Mouse (Mus musculus): ENCODE measurements around the gene Cd28. TPM values are rescaled to one million over a fixed set of nuclear protein-coding genes. Genes with fewer than 3 reads are reported as not detected.

The Cd28 gene
- total and polyA plus RNA-seq, 3 experiments, result not detected

DNA sequence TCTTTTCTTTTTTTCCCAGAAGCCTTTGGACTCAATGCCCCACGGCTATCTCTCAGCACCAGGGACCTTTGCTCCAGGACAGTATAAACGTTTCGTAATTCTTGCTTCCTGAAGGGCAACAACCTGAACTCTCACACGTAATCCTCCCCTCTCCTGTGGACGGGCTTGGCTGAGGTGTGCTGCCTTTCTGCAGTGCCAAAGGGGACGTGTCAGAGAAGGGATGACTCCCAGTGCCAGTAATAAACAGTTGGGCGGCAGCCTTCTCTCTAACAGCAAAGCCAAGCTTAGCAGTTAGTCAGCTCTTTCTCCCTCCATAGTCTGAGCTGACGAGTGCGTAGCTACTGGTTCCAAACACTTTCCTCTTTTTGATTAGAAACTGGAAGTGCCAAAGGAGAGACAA is 47.6 kb upstream of the Cd28 start:
- DNase-seq (ENCODE audit: low read depth, low spot score), result no peak
- Histone ChIP-seq H3K9me3 (replicated peaks; ENCODE audit: insufficient read depth, low read length) (no peaks in the 10 kb centered on the region), H3K36me3 (ENCODE audit: control insufficient read depth in 1 of 2, insufficient read depth in 2 of 2, low read length in 2 of 2) (no peaks in the 10 kb centered on the region), H3K79me2 (ENCODE audit: control insufficient read depth, insufficient read depth, low read length, poor library complexity) (no peaks in the 10 kb centered on the region), H3K9ac (ENCODE audit: control insufficient read depth, low read depth, low read length, poor library complexity, severe bottlenecking) (no peak overlapping the region), H3K4me3 (ENCODE audit: control insufficient read depth in 1 of 2, insufficient read depth in 1 of 2, low read depth in 2 of 2, low read length in 2 of 2) (no peak overlapping the region), H3K27me3 (ENCODE audit: control insufficient read depth in 1 of 2, insufficient read depth in 2 of 2, low read length in 2 of 2) (no peaks in the 10 kb centered on the region; a peak in 1 of 4 replicates), H3K4me1 (ENCODE audit: control insufficient read depth in 1 of 2, insufficient read depth in 2 of 2, low read length in 2 of 2) (no peaks in the 10 kb centered on the region), H3K27ac (ENCODE audit: control insufficient read depth, low read depth, low read length) (no peak overlapping the region)
- TF ChIP-seq CHD2 (IDR thresholded peaks at IDR 0.05; ENCODE audit: low read length) (no peak), ZC3H11A (IDR thresholded peaks at IDR 0.05; ENCODE audit: low read depth, low read length) (no peak), POLR2AphosphoS2 (IDR thresholded peaks at IDR 0.05; ENCODE audit: low read length) (no peak), HCFC1 (IDR thresholded peaks at IDR 0.05; ENCODE audit: low read depth, low read length) (no peak), SIN3A (IDR thresholded peaks at IDR 0.05; ENCODE audit: low read length) (no peak), MAZ (IDR thresholded peaks at IDR 0.05; ENCODE audit: low read depth, low read length) (no peak), RAD21 (IDR thresholded peaks at IDR 0.05; ENCODE audit: low read depth, low read length) (no peak), USF2 (IDR thresholded peaks at IDR 0.05; ENCODE audit: borderline replicate concordance in 1 of 2, insufficient read depth in 1 of 2, low read depth in 1 of 2, low read length in 2 of 2) (no peak)

DNA sequence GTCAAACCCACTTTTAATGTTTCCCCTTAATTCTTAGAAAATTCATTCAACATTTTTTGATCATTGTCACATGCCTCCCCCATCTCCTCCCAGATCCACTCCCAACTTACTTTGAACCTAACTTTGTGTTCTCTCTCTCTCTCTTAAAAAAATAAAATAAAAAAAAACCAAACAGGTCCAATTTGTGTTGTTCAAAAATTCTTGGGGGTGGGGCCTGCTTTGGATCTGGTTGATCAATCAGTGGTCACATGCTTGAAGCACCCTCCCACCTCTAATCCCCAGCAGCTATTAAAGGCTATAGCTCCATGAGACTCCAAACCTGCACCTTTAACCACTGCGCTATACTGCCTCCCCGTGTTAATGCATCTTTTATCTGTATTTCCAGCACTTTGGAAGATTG is 46.9 kb upstream of the Cd28 start:
- Histone ChIP-seq H3K4me3 (ENCODE audit: control insufficient read depth in 1 of 2, insufficient read depth in 1 of 2, low read depth in 2 of 2, low read length in 2 of 2) (no peak overlapping the region), H3K79me2 (ENCODE audit: control insufficient read depth, insufficient read depth, low read length, poor library complexity) (no peaks in the 10 kb centered on the region), H3K9ac (ENCODE audit: control insufficient read depth, low read depth, low read length, poor library complexity, severe bottlenecking) (no peak overlapping the region), H3K27me3 (ENCODE audit: control insufficient read depth in 1 of 2, insufficient read depth in 2 of 2, low read length in 2 of 2) (no peaks in the 10 kb centered on the region; a peak in 1 of 4 replicates), H3K4me1 (ENCODE audit: control insufficient read depth in 1 of 2, insufficient read depth in 2 of 2, low read length in 2 of 2) (no peaks in the 10 kb centered on the region), H3K27ac (ENCODE audit: control insufficient read depth, low read depth, low read length) (no peak overlapping the region), H3K36me3 (ENCODE audit: control insufficient read depth in 1 of 2, insufficient read depth in 2 of 2, low read length in 2 of 2) (no peaks in the 10 kb centered on the region), H3K9me3 (replicated peaks; ENCODE audit: insufficient read depth, low read length) (no peaks in the 10 kb centered on the region)
- DNase-seq (ENCODE audit: low read depth, low spot score), result no peak
- TF ChIP-seq TAL1 (IDR thresholded peaks at IDR 0.05; ENCODE audit: low read length), result no peak
- TF ChIP-seq POLR2AphosphoS2 (IDR thresholded peaks at IDR 0.05; ENCODE audit: low read length), result no peak
- no peak for TF ChIP-seq SIN3A (IDR thresholded peaks at IDR 0.05; ENCODE audit: low read length)
- no peak for TF ChIP-seq ZKSCAN1 (IDR thresholded peaks at IDR 0.05; ENCODE audit: low read depth, low read length)
- TF ChIP-seq ZMIZ1 (IDR thresholded peaks at IDR 0.05; ENCODE audit: low read depth, low read length), result no peak
- TF ChIP-seq USF2 (IDR thresholded peaks at IDR 0.05; ENCODE audit: borderline replicate concordance in 1 of 2, insufficient read depth in 1 of 2, low read depth in 1 of 2, low read length in 2 of 2), result no peak
- no peak for TF ChIP-seq GATA1 (IDR thresholded peaks at IDR 0.05; ENCODE audit: low read depth, low read length)
- no peak for TF ChIP-seq BHLHE40 (IDR thresholded peaks at IDR 0.05; ENCODE audit: borderline replicate concordance, low read depth, low read length)

DNA sequence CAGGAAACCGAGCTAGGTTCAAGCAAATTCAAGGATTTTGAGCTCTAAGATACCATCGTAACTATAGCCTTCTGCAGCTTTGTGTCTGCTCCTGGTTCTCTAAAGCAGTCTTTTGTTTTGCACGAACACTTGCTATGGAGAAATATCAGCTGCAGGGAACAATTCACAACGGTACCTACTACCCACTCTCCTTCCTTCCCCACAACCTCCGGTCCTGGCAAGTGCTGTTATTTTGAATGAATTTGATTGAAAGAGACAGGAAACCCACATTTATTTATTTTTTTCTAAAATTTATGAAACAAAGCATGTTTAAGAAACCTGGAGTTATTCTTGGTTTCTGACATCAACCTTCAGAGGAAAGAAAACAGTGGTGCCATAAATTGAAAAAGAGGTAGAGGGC is 46.4 kb upstream of the Cd28 start:
- Histone ChIP-seq H3K36me3 (ENCODE audit: control insufficient read depth in 1 of 2, insufficient read depth in 2 of 2, low read length in 2 of 2) (no peaks in the 10 kb centered on the region), H3K27ac (ENCODE audit: control insufficient read depth, low read depth, low read length) (no peak overlapping the region), H3K9ac (ENCODE audit: control insufficient read depth, low read depth, low read length, poor library complexity, severe bottlenecking) (no peak overlapping the region), H3K79me2 (ENCODE audit: control insufficient read depth, insufficient read depth, low read length, poor library complexity) (no peaks in the 10 kb centered on the region), H3K4me3 (ENCODE audit: control insufficient read depth in 1 of 2, insufficient read depth in 1 of 2, low read depth in 2 of 2, low read length in 2 of 2) (no peak overlapping the region), H3K4me1 (ENCODE audit: control insufficient read depth in 1 of 2, insufficient read depth in 2 of 2, low read length in 2 of 2) (no peaks in the 10 kb centered on the region), H3K27me3 (ENCODE audit: control insufficient read depth in 1 of 2, insufficient read depth in 2 of 2, low read length in 2 of 2) (no peaks in the 10 kb centered on the region; a peak in 1 of 4 replicates), H3K9me3 (replicated peaks; ENCODE audit: insufficient read depth, low read length) (no peaks in the 10 kb centered on the region)
- no peak for TF ChIP-seq MAFK (IDR thresholded peaks at IDR 0.05; ENCODE audit: borderline replicate concordance, low read depth, low read length)
- TF ChIP-seq ZMIZ1 (IDR thresholded peaks at IDR 0.05; ENCODE audit: low read depth, low read length), result no peak
- TF ChIP-seq MYB (IDR thresholded peaks at IDR 0.05; ENCODE audit: low read depth, low read length), result no peak
- no peak for TF ChIP-seq JUND (IDR thresholded peaks at IDR 0.05; ENCODE audit: low read depth, low read length)
- no peak for TF ChIP-seq CHD2 (IDR thresholded peaks at IDR 0.05; ENCODE audit: low read length)
- no peak for TF ChIP-seq ETS1 (IDR thresholded peaks at IDR 0.05; ENCODE audit: low read depth, low read length)
- no peak for TF ChIP-seq EP300 (IDR thresholded peaks at IDR 0.05; ENCODE audit: low read depth in 1 of 2, low read length in 2 of 2)
- TF ChIP-seq ZNF384 (IDR thresholded peaks at IDR 0.05; ENCODE audit: low read depth, low read length), result no peak
- TF ChIP-seq CHD1 (IDR thresholded peaks at IDR 0.05; ENCODE audit: low read depth, low read length), result no peak
- TF ChIP-seq NELFE (IDR thresholded peaks at IDR 0.05; ENCODE audit: low read depth, low read length), result no peak
- TF ChIP-seq SIN3A (IDR thresholded peaks at IDR 0.05; ENCODE audit: low read length), result no peak
- no peak for DNase-seq (ENCODE audit: low read depth, low spot score)
